Mouse (Mus musculus): Measurements from ENCODE around the gene 1700029J07Rik. TPM values are rescaled to one million over a fixed set of nuclear protein-coding genes. Genes with fewer than 3 reads are reported as not detected.

1700029J07Rik gene
- polyA plus RNA-seq, 1 experiment, result 0.26 TPM

DNA sequence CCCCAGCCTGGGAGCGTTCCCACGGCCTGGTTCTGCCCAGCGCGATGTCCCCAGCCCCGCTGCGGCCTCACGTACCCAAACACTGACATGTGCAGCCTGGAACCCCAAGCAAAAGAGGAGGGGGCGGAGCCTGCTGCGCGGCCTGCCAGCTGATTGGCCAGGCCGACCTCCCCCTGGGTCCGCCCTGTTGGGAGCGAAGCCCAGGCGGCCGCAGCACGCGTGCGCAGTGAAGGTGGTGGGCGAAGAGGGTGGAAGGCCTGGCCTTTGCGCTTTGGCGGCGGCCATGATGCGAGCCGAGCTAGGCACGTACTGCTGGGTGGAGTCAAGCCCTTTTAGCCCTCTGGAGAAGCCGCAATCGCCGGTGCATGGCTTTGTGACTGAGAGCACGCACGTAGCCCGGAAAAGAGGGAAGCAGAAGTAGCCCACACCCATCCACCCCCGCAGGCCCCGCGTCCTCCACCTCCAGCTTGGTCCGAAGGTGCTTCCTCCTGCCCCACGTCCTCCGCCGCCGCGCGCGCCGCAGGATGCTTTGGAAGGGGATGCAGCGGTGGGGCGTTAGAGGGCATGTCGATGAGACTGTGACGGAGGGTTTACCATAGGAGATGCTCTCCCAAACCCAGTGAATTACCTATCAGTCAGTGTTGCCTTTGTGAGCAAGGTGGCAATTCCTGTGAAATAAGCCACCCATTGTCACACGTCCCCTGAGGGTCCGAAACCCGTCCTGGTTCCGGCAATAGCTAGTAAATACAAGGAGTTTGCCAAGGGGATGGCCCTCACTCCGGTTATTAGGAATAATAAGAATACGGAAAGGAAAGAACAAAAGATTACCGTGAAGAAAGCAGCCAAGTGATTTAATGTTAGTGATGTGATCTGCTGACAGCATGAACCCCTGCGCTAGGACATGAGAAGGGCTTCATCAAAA lies 25.0 kb upstream of the 1700029J07Rik start:
- Histone ChIP-seq H3K4me3 (peak overlapping the region; percentile 33), H3K79me2 (ENCODE audit: control insufficient read depth, insufficient read depth) (no peaks in the 10 kb centered on the region), H3ac (ENCODE audit: control insufficient read depth, insufficient read length) (peak overlapping the region; percentile 27), H3K27me3 (ENCODE audit: control insufficient read depth, insufficient read depth, insufficient read length) (no peaks in the 10 kb centered on the region), H3K4me2 (ENCODE audit: low read depth) (peak overlapping the region; percentile 91), H3K36me3 (ENCODE audit: control insufficient read depth, insufficient read depth) (peaks cover 14% of the 10 kb centered on the region)
- TF ChIP-seq POLR2AphosphoS2 (IDR thresholded peaks at IDR 0.05; ENCODE audit: insufficient read length, low read depth) (peak; percentile 88), TCF12 (IDR thresholded peaks at IDR 0.05; ENCODE audit: insufficient read depth, poor library complexity, severe bottlenecking) (no peak), MYOD1 (IDR thresholded peaks at IDR 0.05; ENCODE audit: control insufficient read depth in 1 of 3, insufficient read length in 2 of 3, low read depth in 2 of 3) (peak in 1 of 3 experiments; percentile 11), TCF3 (IDR thresholded peaks at IDR 0.05; ENCODE audit: insufficient read length, low read depth) (no peak), REST (IDR thresholded peaks at IDR 0.05; ENCODE audit: insufficient read depth, insufficient read length) (no peak), MAX (IDR thresholded peaks at IDR 0.05; ENCODE audit: low read depth) (no peak), MYOG (IDR thresholded peaks at IDR 0.05; ENCODE audit: control insufficient read depth in 1 of 3, insufficient read depth in 1 of 3, insufficient read length in 2 of 3, low read depth in 2 of 3) (peak in 1 of 3 experiments; percentile 24), SRF (IDR thresholded peaks at IDR 0.05; ENCODE audit: control insufficient read depth, insufficient read length, low read depth) (no peak), E2F4 (IDR thresholded peaks at IDR 0.05; ENCODE audit: insufficient read depth) (no peak), POLR2A (IDR thresholded peaks at IDR 0.05; ENCODE audit: insufficient read length, low read depth) (peak; percentile 87), USF1 (IDR thresholded peaks at IDR 0.05; ENCODE audit: low read depth) (no peak), CEBPB (IDR thresholded peaks at IDR 0.05; ENCODE audit: insufficient read depth, poor library complexity, severe bottlenecking) (no peak)

DNA sequence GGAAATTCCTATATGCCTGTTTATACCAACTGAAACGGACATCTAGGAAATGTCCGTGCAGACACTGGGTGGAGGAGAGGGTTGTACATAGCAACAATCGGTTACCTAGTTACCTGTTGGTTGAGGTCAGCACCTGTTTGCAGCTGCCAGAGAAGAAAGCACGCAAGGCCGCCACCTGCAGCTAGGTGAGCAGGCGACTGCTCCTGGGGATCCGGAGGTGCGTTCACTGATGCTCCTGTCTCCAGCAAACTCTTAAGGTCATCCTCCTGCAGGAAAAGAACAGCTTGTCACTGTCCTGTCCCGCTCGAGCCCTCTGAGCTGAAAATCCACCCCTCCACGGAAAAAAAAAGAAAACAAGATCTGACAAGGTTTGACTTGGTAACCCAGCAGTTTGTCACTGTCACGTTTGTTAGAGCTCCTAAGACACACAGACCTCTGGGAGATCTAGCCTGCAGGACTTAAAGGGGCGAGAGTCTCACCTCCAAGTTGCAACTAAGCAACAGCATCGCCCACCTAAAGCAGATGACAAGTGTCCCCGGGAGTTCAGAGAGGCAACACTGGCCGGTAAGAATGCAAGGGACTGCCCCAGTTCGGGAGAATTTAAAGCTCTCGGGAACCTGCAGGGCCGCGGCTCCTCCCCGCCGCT lies 24.2 kb upstream of the 1700029J07Rik start, which contains the start of gene Lrp2bp:
Lrp2bp (plus strand) TSS at position 166 of the 646 bp plus-strand sequence.
- no peaks in the 10 kb centered on the region for H3K27me3 ChIP-seq (ENCODE audit: control insufficient read depth, insufficient read depth, insufficient read length)
- H3K4me3 ChIP-seq, result peak within 1 kb of the TSS; percentile 33
- peaks cover 14% of the 10 kb centered on the region for H3K36me3 ChIP-seq (ENCODE audit: control insufficient read depth, insufficient read depth)
- TF ChIP-seq POLR2AphosphoS2 (IDR thresholded peaks at IDR 0.05; ENCODE audit: insufficient read length, low read depth) (peak; percentile 34), MYOD1 (IDR thresholded peaks at IDR 0.05; ENCODE audit: control insufficient read depth in 1 of 3, insufficient read length in 2 of 3, low read depth in 2 of 3) (no peak)
- peak within 1 kb of the TSS; percentile 91 for H3K4me2 ChIP-seq (ENCODE audit: low read depth)
- H3K79me2 ChIP-seq (ENCODE audit: control insufficient read depth, insufficient read depth), result no peaks in the 10 kb centered on the region
- peak within 1 kb of the TSS; percentile 27 for H3ac ChIP-seq (ENCODE audit: control insufficient read depth, insufficient read length)

DNA sequence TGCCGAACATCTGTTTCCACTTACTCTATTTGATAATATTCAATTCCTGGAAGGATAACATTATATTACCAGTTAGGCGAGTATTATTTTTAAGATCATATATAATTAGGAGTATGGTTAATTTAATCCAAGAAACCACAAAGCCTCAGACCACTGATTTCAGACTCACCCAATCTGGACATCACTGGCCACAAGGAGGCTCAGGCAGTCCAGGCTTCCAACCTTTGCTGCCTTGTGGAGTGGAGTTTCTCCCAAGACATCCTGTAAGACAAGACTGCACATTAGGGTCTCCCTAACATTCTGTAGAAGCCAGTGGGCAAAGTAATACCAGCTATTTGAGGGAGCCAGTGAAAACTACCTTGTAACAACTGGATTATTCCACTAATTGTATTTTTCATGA lies 23.2 kb upstream of the 1700029J07Rik start:
- Histone ChIP-seq H3K4me3 (no peak overlapping the region), H3K79me2 (ENCODE audit: control insufficient read depth, insufficient read depth) (no peaks in the 10 kb centered on the region), H3ac (ENCODE audit: control insufficient read depth, insufficient read length) (no peak overlapping the region), H3K27me3 (ENCODE audit: control insufficient read depth, insufficient read depth, insufficient read length) (no peaks in the 10 kb centered on the region), H3K4me2 (ENCODE audit: low read depth) (peak overlapping the region; percentile 91), H3K36me3 (ENCODE audit: control insufficient read depth, insufficient read depth) (peaks cover 20% of the 10 kb centered on the region)
- TF ChIP-seq REST (IDR thresholded peaks at IDR 0.05; ENCODE audit: insufficient read depth, insufficient read length), result no peak
- TF ChIP-seq MYOD1 (IDR thresholded peaks at IDR 0.05; ENCODE audit: control insufficient read depth in 1 of 3, insufficient read length in 2 of 3, low read depth in 2 of 3), result no peak
- no peak for TF ChIP-seq POLR2A (IDR thresholded peaks at IDR 0.05; ENCODE audit: insufficient read length, low read depth)

DNA sequence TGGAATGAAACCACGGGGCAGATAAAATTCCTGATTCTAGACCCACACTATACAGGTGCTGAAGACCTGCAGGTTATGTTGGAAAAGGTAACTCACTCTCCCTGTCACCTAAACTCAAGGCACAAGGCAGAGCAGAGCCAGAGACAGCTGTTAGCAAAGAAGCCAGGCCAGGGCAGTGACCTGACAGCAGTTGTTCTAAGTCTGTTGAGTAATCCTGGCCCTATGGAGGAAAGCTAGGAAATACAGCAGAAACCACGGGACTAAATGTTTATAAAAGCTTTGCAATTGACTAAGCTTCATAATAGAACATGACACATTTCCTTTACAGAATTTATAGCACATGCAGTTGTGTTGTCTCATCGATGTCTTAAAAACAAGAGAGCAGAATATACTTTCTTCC lies 20.5 kb upstream of the 1700029J07Rik start:
- TF ChIP-seq MYOD1 (IDR thresholded peaks at IDR 0.05; ENCODE audit: control insufficient read depth in 1 of 3, insufficient read length in 2 of 3, low read depth in 2 of 3), result peak in 1 of 3 experiments; percentile 20
- no peak for TF ChIP-seq REST (IDR thresholded peaks at IDR 0.05; ENCODE audit: insufficient read depth, insufficient read length)
- no peak for TF ChIP-seq MAX (IDR thresholded peaks at IDR 0.05; ENCODE audit: low read depth)
- TF ChIP-seq MYOG (IDR thresholded peaks at IDR 0.05; ENCODE audit: control insufficient read depth in 1 of 3, insufficient read depth in 1 of 3, insufficient read length in 2 of 3, low read depth in 2 of 3), result peak in 1 of 3 experiments; percentile 20
- no peak for TF ChIP-seq POLR2AphosphoS2 (IDR thresholded peaks at IDR 0.05; ENCODE audit: insufficient read length, low read depth)
- Histone ChIP-seq H3K36me3 (ENCODE audit: control insufficient read depth, insufficient read depth) (peaks cover 26% of the 10 kb centered on the region), H3K79me2 (ENCODE audit: control insufficient read depth, insufficient read depth) (no peaks in the 10 kb centered on the region), H3K4me2 (ENCODE audit: low read depth) (no peak overlapping the region), H3K27me3 (ENCODE audit: control insufficient read depth, insufficient read depth, insufficient read length) (no peaks in the 10 kb centered on the region), H3K4me3 (no peak overlapping the region), H3ac (ENCODE audit: control insufficient read depth, insufficient read length) (no peak overlapping the region)

DNA sequence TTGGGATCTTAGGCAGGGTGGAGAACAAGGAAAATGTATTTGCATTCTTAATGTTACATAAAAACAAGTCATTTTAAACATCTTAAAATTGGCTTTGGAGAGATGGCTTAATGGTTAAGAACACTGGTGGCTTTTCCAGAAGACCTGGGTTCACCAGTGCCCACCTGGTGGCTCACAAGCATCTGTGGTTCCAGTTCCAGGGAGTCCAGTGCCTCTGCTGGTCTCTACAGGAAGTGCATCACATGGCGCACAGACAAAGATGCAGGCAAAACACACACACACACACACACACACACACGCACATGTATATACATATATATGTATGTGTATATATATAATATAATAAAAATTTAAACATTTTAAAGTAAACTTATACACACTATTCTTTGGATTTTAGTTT lies 19.1 kb upstream of the 1700029J07Rik start:
- no peaks in the 10 kb centered on the region for H3K79me2 ChIP-seq (ENCODE audit: control insufficient read depth, insufficient read depth)
- H3K4me2 ChIP-seq (ENCODE audit: low read depth), result no peak overlapping the region
- no peak overlapping the region for H3ac ChIP-seq (ENCODE audit: control insufficient read depth, insufficient read length)
- TF ChIP-seq E2F4 (IDR thresholded peaks at IDR 0.05; ENCODE audit: insufficient read depth), result no peak
- no peak for TF ChIP-seq POLR2AphosphoS2 (IDR thresholded peaks at IDR 0.05; ENCODE audit: insufficient read length, low read depth)
- no peak for TF ChIP-seq CEBPB (IDR thresholded peaks at IDR 0.05; ENCODE audit: insufficient read depth, poor library complexity, severe bottlenecking)
- no peak for TF ChIP-seq MYOD1 (IDR thresholded peaks at IDR 0.05; ENCODE audit: control insufficient read depth in 1 of 3, insufficient read length in 2 of 3, low read depth in 2 of 3)
- no peak for TF ChIP-seq POLR2A (IDR thresholded peaks at IDR 0.05; ENCODE audit: insufficient read length, low read depth)
- TF ChIP-seq REST (IDR thresholded peaks at IDR 0.05; ENCODE audit: insufficient read depth, insufficient read length), result no peak
- TF ChIP-seq TCF12 (IDR thresholded peaks at IDR 0.05; ENCODE audit: insufficient read depth, poor library complexity, severe bottlenecking), result no peak
- no peak for TF ChIP-seq SRF (IDR thresholded peaks at IDR 0.05; ENCODE audit: control insufficient read depth, insufficient read length, low read depth)
- TF ChIP-seq TCF3 (IDR thresholded peaks at IDR 0.05; ENCODE audit: insufficient read length, low read depth), result no peak
- TF ChIP-seq MAX (IDR thresholded peaks at IDR 0.05; ENCODE audit: low read depth), result no peak
- TF ChIP-seq MYOG (IDR thresholded peaks at IDR 0.05; ENCODE audit: control insufficient read depth in 1 of 3, insufficient read depth in 1 of 3, insufficient read length in 2 of 3, low read depth in 2 of 3), result no peak
- no peak for TF ChIP-seq USF1 (IDR thresholded peaks at IDR 0.05; ENCODE audit: low read depth)
- H3K27me3 ChIP-seq (ENCODE audit: control insufficient read depth, insufficient read depth, insufficient read length), result no peaks in the 10 kb centered on the region
- peaks cover 32% of the 10 kb centered on the region for H3K36me3 ChIP-seq (ENCODE audit: control insufficient read depth, insufficient read depth)
- no peak overlapping the region for H3K4me3 ChIP-seq
